Mouse (Mus musculus): ENCODE measurements around the gene Gm38655. TPM values are rescaled to one million over a fixed set of nuclear protein-coding genes. Genes with fewer than 3 reads are reported as not detected.

The Gm38655 gene
- polyA plus RNA-seq (2012; rRNA removed), result not detected in 2 replicates

DNA sequence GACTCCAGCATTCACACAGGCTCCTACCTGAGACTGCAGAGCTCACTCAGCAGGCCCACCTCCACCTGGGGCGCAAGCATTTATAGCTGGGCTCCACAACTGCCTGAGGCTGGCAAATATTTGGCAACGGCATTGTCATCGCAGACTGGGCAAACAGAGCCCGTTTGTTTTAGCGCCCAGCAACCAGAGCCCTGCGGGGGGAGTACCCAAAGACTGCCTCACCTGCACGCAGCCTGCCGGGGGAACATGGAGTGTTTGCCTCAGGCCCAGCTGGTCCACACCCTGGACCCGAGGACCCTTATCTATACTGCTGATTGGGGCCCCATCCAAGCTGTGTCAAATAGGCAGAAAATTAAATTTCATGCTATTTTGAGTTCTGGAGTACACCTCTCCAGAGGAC, at the start of gene Gm38655:
TSS of gene Gm38655 (minus strand) at position 61 of the 400 bp plus-strand sequence.

GRCm38 (mm10) chr17:25188150-25189031, 13.1 kb upstream of the Gm38655 start, which contains the start of gene Unkl:
TSS of gene Unkl (plus strand) at chr17:25188397.

GRCm38 (mm10) chr17:25184129-25184691, 8.9 kb upstream of the Gm38655 start, which contains the start of gene BC003965:
TSS of gene BC003965 (plus strand) at chr17:25184554.

GRCm38 (mm10) chr17:25162161-25162560, 13.1 kb downstream of the Gm38655 start, which contains the start of gene Ccdc154:
TSS of gene Ccdc154 (plus strand) at chr17:25162461.

GRCm38 (mm10) chr17:25133275-25133698, 42.0 kb downstream of the Gm38655 start, which contains the start of gene Clcn7:
TSS of gene Clcn7 (plus strand) at chr17:25133391.

Other genes with a start within 250 kb of the Gm38655 start
- gene Mapk8ip3, start 238.5 kb downstream of the Gm38655 start, polyA plus RNA-seq (2012; rRNA removed), result 29.7 and 32.2 TPM in 2 replicates
- gene Jpt2, start 214.8 kb downstream of the Gm38655 start, polyA plus RNA-seq (2012; rRNA removed), result 23.3 and 28.1 TPM in 2 replicates
- 7.1 and 8.3 TPM in 2 replicates for gene Cramp1l, start 159.7 kb downstream of the Gm38655 start, polyA plus RNA-seq (2012; rRNA removed)
- gene Ift140, start 159.4 kb downstream of the Gm38655 start, polyA plus RNA-seq (2012; rRNA removed), result 54.0 and 61.2 TPM in 2 replicates
- 2.4 and 3.1 TPM in 2 replicates for gene Tmem204, start 91.9 kb downstream of the Gm38655 start, polyA plus RNA-seq (2012; rRNA removed)
- 7.4 and 8.8 TPM in 2 replicates for gene Telo2, start 59.5 kb downstream of the Gm38655 start, polyA plus RNA-seq (2012; rRNA removed)
- 0.02 TPM in 1 of 2 replicates, not detected in the other for gene Ptx4, start 54.7 kb downstream of the Gm38655 start, polyA plus RNA-seq (2012; rRNA removed)
- gene Clcn7, start 42.1 kb downstream of the Gm38655 start, polyA plus RNA-seq (2012; rRNA removed), result 6.7 and 8.2 TPM in 2 replicates
- 0.02 and 0.03 TPM in 2 replicates for gene Ccdc154, start 13.0 kb downstream of the Gm38655 start, polyA plus RNA-seq (2012; rRNA removed)
- 13.3 and 13.8 TPM in 2 replicates for gene BC003965, start 9.1 kb upstream of the Gm38655 start, polyA plus RNA-seq (2012; rRNA removed)
- gene Unkl, start 12.9 kb upstream of the Gm38655 start, polyA plus RNA-seq (2012; rRNA removed), result 30.9 and 38.3 TPM in 2 replicates
- gene Gnptg, start 64.7 kb upstream of the Gm38655 start, polyA plus RNA-seq (2012; rRNA removed), result 10.3 and 11.4 TPM in 2 replicates
- 13.1 and 15.0 TPM in 2 replicates for gene Tsr3, start 64.7 kb upstream of the Gm38655 start, polyA plus RNA-seq (2012; rRNA removed)
- 0.23 and 0.25 TPM in 2 replicates for gene Baiap3, start 80.9 kb upstream of the Gm38655 start, polyA plus RNA-seq (2012; rRNA removed)
- 162 and 191 TPM in 2 replicates for gene Ube2i, start 99.2 kb upstream of the Gm38655 start, polyA plus RNA-seq (2012; rRNA removed)
- gene Prss34, start 122.9 kb upstream of the Gm38655 start, polyA plus RNA-seq (2012; rRNA removed), result 0.67 and 0.69 TPM in 2 replicates
- not detected in 2 replicates for gene Prss28, start 133.2 kb upstream of the Gm38655 start, polyA plus RNA-seq (2012; rRNA removed)
- not detected in 2 replicates for gene Prss29, start 143.2 kb upstream of the Gm38655 start, polyA plus RNA-seq (2012; rRNA removed)
- 0.02 TPM in 1 of 2 replicates, not detected in the other for gene Tpsab1, start 170.1 kb upstream of the Gm38655 start, polyA plus RNA-seq (2012; rRNA removed)
- gene Tpsb2, start 190.8 kb upstream of the Gm38655 start, polyA plus RNA-seq (2012; rRNA removed), result 0.07 and 0.16 TPM in 2 replicates
- gene Tpsg1, start 193.8 kb upstream of the Gm38655 start, polyA plus RNA-seq (2012; rRNA removed), result 0.28 and 0.70 TPM in 2 replicates

Measured in liver, embryonic 14 days (tissue).